Mouse (Mus musculus) heart, embryonic 12.5 days (tissue): ENCODE results near the gene Scnn1a. TPM values are rescaled to one million over a fixed set of nuclear protein-coding genes. Genes with fewer than 3 reads are reported as not detected.

Experiments used
- ATAC-seq: fragments of 200-750 bp; cut with Nextera tagmentation; 2 replicates; pipeline ENCODE4 v1.8.0; 2017; ENCODE audit warnings: moderate TSS enrichment, moderate library complexity; ENCODE audit not compliant: insufficient number of reproducible peaks, low FRiP score
- H3K27ac ChIP-seq: fragments of 300-500 bp; sonication (generic); 2 replicates; pipeline ENCODE4 v1.5.1; 2016; ENCODE audit warnings: mild to moderate bottlenecking, moderate library complexity; ENCODE audit not compliant: poor library complexity, severe bottlenecking
- H3K27me3 ChIP-seq: fragments of 300-500 bp; sonication (generic); replicated peaks from 2 replicates; pipeline ENCODE4 v1.6.1; 2016; ENCODE audit warnings: mild to moderate bottlenecking, moderate library complexity
- H3K36me3 ChIP-seq: fragments of 300-500 bp; sonication (generic); 2 replicates; pipeline ENCODE4 v1.6.1; 2016; ENCODE audit warnings: mild to moderate bottlenecking, moderate library complexity
- H3K4me1 ChIP-seq: fragments of 300-500 bp; sonication (generic); replicated peaks from 2 replicates; pipeline ENCODE4 v1.6.1; 2016; ENCODE audit warnings: mild to moderate bottlenecking
- H3K4me2 ChIP-seq: fragments of 300-500 bp; sonication (generic); 2 replicates; pipeline ENCODE4 v1.6.1; 2016; ENCODE audit warnings: mild to moderate bottlenecking, moderate library complexity
- H3K4me3 ChIP-seq: fragments of 300-500 bp; sonication (generic); 2 replicates; pipeline ENCODE4 v1.5.1; 2016; ENCODE audit warnings: mild to moderate bottlenecking
- H3K9ac ChIP-seq: fragments of 300-500 bp; sonication (generic); 2 replicates; pipeline ENCODE4 v1.6.1; 2016; ENCODE audit warnings: mild to moderate bottlenecking, moderate library complexity
- H3K9me3 ChIP-seq: fragments of 300-500 bp; sonication (generic); replicated peaks from 2 replicates; pipeline ENCODE4 v1.6.1; 2016; ENCODE audit warnings: mild to moderate bottlenecking, moderate library complexity
- WGBS: fragments of 180-500 bp; shearing (Covaris S2); methylation state at CpG from one replicate; pipeline ENCODE4 v1.1.7; 2016; 5-methylcytosine and 5-hydroxymethylcytosine counted together
- polyA plus RNA-seq: library from polyadenylated mRNA; unstranded; fragments of >200 nt; fragmentation: Nextera tagmentation; extraction: Ambion mirVana; gene quantifications from 2 replicates; pipeline ENCODE4 v1.2.1, GENCODE M21; 2016

The Scnn1a gene
- polyA plus RNA-seq, 1 experiment from 2014 or later = 0.70 TPM

DNA sequence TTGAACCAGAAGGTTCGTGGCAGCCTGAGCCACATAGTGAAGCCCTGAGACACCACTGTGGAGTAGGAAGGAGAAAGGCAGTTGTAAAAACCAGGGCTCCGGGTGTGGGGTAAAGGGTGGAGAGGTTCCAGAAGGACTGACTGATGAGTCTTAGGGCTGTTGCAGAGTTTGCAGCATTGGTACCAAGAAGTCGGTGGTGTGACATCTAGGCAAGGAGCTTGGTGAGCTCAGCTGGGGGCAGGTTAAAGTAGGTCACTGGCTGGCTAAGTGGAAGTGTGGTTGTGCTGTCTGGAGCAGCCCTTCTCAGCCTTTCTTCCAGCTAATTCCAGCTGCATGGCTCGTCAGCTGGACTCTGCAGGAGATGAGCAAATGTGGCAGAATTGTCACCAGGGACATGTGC is 32.4 kb downstream of the Scnn1a start:
- H3K9ac ChIP-seq = no peak overlapping the region
- H3K4me3 ChIP-seq = no peak overlapping the region
- H3K4me2 ChIP-seq = 0 out of 2 replicates have a peak overlapping the region, but pooled peaks have one; percentile 55
- no peaks in the 10 kb centered on the region for H3K9me3 ChIP-seq
- no peak overlapping the region for H3K27ac ChIP-seq
- ATAC-seq = no peak
- H3K36me3 ChIP-seq = peaks cover 9% of the 10 kb centered on the region
- WGBS = 64% methylated on average over 4 of the region's 4 CpGs
- H3K27me3 ChIP-seq = 0 out of 2 replicates have a peak, but pooled peaks cover 3% of the 10 kb centered on the region
- H3K4me1 ChIP-seq = peaks cover 80% of the 10 kb centered on the region

DNA sequence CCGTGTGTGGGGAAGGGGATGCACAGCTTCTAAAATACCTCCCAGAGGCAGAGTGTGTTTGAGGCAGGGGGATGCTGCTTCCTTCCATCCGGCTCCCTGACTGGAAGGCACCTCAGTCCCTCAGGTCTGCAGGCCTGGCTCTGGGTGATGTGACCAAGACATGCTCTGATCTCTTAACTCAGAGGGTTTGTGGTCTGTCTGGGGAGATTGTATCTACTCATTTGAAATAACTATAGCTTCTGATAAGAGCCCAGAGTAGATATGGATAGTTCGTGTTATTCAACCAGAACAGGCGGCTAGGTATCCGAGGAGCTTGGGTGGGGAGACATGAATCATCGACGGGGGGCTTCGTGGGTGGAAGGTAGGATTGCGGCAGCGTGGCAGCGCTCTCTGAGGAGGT is 32.8 kb downstream of the Scnn1a start:
- Histone ChIP-seq H3K9me3 (no peaks in the 10 kb centered on the region), H3K4me1 (peaks cover 78% of the 10 kb centered on the region), H3K4me2 (peak overlapping the region; percentile 55; the same call in 1 of the 2 replicates), H3K27me3 (peaks cover 6% of the 10 kb centered on the region; the same call in 1 of the 2 replicates), H3K4me3 (no peak overlapping the region), H3K27ac (0 out of 2 replicates have a peak overlapping the region, but pooled peaks have one; percentile 63), H3K9ac (no peak overlapping the region), H3K36me3 (peaks cover 13% of the 10 kb centered on the region)
- WGBS = 63% methylated on average over 11 of the region's 11 CpGs
- no peak for ATAC-seq

DNA sequence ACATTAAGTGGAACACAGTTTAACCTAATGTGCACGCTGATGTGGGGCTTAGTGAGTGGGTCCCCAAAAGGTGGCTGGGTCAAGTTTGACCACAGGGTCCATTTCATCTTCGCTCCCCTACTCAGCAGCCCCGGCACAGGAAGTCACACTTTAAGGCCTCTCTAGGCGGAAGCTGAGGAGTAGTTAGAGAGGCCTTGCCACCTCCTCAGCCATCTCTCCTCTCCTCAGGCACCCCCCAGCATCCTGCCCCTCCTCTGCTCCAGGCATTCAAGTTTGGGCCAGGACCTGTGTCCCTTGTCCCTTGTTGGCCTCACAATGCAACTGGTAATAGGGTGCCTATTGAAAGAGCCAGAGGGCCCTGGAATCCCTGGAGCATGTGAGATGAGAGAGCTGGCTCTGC is 33.2 kb downstream of the Scnn1a start:
- Histone ChIP-seq H3K36me3 (peaks cover 17% of the 10 kb centered on the region), H3K9ac (no peak overlapping the region), H3K4me3 (no peak overlapping the region), H3K4me1 (peaks cover 74% of the 10 kb centered on the region), H3K9me3 (no peaks in the 10 kb centered on the region), H3K27ac (peak overlapping the region; percentile 63), H3K4me2 (peak overlapping the region; percentile 55; the same call in 1 of the 2 replicates), H3K27me3 (peaks cover 8% of the 10 kb centered on the region; the same call in 1 of the 2 replicates)
- WGBS = 58% methylated on average over 4 of the region's 4 CpGs
- ATAC-seq = no peak

DNA sequence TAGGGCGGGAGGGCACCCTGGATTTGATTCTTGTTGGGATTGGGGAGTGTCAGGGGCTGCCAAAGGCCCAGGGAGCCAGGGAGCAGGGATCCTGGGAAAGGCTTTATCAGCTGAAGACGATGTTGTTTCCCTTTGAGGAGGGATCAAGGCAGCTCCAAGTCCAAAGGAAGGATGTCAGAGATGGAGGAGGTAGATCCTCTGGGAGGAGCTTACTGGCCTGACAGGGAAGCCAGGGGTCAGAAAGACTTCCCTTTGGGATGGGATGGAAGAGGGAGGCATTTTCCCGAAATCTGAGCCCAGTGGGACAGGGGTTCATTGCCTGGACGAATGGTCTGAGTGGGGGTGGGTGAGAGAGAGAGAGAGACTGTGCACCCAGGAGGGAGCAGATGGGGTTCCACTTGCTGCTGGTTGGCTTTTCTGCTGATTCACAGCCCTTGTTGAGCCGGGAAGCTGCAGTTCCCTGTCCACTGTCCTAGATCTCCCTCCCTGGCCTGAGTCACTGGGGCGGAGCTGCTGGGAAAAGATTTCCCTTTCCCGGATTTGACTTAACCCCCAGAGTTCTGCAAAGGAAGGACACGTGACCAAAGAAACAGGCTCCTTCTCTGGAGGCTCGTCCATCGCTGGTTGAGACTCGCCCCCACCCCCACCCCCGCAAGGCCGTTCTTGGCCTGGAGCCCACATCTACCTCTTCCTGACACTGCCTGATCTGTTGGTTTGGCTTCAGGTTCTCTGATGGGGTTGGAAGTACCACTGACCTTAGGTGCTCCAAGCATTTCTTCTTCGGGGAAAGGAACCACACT is 34.1 kb downstream of the Scnn1a start:
- Histone ChIP-seq H3K9me3 (no peaks in the 10 kb centered on the region), H3K27me3 (peaks cover 8% of the 10 kb centered on the region; the same call in 1 of the 2 replicates), H3K4me2 (peak overlapping the region; percentile 55), H3K4me1 (peaks cover 67% of the 10 kb centered on the region), H3K36me3 (peaks cover 25% of the 10 kb centered on the region), H3K9ac (no peak overlapping the region), H3K27ac (peak overlapping the region; percentile 63), H3K4me3 (0 out of 2 replicates have a peak overlapping the region, but pooled peaks have one; percentile 0)
- ATAC-seq = peak; percentile 68
- 5% methylated on average over 14 of the region's 14 CpGs for WGBS

DNA sequence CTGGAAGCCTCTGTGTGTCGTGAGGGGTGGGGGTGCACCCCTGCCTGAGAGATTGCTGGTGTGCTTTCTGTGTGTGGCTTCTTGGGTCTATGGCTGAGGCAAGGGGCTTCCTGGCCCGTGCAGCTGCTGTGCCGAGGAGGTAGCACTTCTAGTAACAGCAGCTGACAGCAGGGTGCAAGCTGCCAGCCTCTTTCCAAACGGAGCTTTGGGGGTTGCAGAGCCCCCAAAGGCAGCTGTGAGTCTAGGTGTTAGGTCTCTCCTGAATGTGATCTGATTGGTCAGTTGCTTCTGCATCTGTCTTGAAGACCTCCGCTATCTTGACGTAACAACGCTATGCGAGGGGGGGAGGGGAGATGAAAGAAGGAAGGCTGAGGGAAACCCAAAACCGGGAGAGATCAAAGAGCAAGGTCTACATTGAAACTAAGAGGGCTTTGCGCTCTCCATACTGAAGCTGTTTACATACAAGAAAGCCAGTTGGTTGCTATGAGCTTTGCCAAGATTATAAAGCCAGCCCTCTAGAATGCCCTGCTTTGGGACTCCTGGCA is 34.8 kb downstream of the Scnn1a start:
- Histone ChIP-seq H3K27ac (peak overlapping the region; percentile 45), H3K4me1 (peaks cover 63% of the 10 kb centered on the region), H3K36me3 (peaks cover 32% of the 10 kb centered on the region), H3K4me3 (0 out of 2 replicates have a peak overlapping the region, but pooled peaks have one; percentile 0), H3K27me3 (peaks cover 12% of the 10 kb centered on the region; the same call in 1 of the 2 replicates), H3K9me3 (no peaks in the 10 kb centered on the region), H3K9ac (no peak overlapping the region), H3K4me2 (peak overlapping the region; percentile 55)
- ATAC-seq = no peak
- WGBS = 6% methylated on average over 10 of the region's 10 CpGs

DNA sequence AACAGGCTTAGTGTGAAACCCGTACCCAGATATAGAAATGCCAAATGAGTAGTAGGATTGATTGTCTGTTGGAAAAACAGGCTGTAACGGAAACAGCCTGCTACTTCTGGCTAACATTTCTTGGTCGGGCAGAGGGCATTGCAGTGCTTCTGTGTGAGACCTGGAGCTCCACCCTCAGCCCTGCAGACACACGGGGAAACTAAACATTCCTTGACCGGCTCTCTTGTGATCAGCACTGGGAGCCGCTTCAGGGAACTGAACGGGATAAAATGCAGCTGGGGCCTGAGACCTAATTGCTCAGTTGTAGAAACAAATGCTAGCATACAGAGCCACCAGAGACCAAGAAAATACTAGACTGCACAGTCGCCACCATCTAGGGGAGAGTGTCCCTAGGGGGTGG is 35.8 kb downstream of the Scnn1a start:
- H3K4me1 ChIP-seq = peaks cover 56% of the 10 kb centered on the region
- 0 out of 2 replicates have a peak overlapping the region, but pooled peaks have one; percentile 25 for H3K27ac ChIP-seq
- H3K9ac ChIP-seq = no peak overlapping the region
- ATAC-seq = no peak
- no peaks in the 10 kb centered on the region for H3K9me3 ChIP-seq
- 23% methylated on average over 8 of the region's 8 CpGs for WGBS
- H3K27me3 ChIP-seq = peaks cover 22% of the 10 kb centered on the region
- H3K4me2 ChIP-seq = peak overlapping the region; percentile 7; the same call in 1 of the 2 replicates
- H3K36me3 ChIP-seq = peaks cover 42% of the 10 kb centered on the region
- no peak overlapping the region for H3K4me3 ChIP-seq

DNA sequence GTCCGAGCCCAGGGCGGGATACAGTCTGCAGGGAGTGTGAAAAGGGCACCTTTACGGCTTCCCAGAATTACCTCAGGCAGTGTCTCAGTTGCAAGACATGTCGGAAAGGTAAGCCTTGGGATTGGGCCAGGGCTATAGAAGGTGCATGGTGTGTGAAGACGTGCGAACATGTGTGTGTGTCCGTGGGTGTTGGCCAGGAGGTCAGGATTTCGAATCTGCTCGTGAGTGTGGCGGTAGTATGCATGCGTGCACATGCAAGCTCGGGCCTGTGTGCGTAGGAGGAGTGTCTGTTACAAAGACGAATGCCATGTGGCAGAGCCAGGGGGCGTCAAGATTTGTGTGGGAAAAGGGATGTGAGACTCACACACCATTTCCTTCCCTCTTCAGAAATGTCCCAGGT is 36.9 kb downstream of the Scnn1a start:
- Histone ChIP-seq H3K27ac (no peak overlapping the region), H3K4me2 (no peak overlapping the region), H3K4me3 (no peak overlapping the region), H3K9me3 (no peaks in the 10 kb centered on the region), H3K9ac (no peak overlapping the region), H3K27me3 (peaks cover 33% of the 10 kb centered on the region), H3K36me3 (peaks cover 53% of the 10 kb centered on the region), H3K4me1 (peaks cover 52% of the 10 kb centered on the region)
- no peak for ATAC-seq
- 85% methylated on average over 15 of the region's 15 CpGs for WGBS

DNA sequence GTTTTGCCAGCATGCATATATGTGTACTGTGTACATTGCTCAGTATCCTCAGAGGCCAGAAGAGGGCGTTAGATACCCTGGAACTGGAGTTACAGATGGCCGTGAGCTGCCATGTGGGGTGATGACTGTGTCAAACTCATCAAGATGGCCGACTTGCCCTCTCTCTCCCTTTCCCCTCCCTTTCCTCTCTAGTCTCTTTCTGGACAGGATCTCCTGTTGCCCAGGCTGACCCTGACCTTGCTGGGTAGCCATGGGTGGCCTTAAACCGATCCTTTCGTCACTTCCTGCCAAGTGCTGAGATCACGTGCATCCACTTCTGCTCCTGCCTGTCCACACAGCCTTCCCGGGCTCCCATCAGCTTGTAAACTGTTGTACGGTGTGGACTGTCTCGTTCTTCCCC is 39.5 kb downstream of the Scnn1a start:
- Histone ChIP-seq H3K4me1 (peaks cover 49% of the 10 kb centered on the region), H3K27me3 (peaks cover 53% of the 10 kb centered on the region), H3K27ac (no peak overlapping the region), H3K36me3 (peaks cover 55% of the 10 kb centered on the region), H3K4me3 (no peak overlapping the region), H3K9me3 (no peaks in the 10 kb centered on the region), H3K4me2 (no peak overlapping the region), H3K9ac (no peak overlapping the region)
- WGBS = 43% methylated on average over 9 of the region's 9 CpGs
- ATAC-seq = no peak

DNA sequence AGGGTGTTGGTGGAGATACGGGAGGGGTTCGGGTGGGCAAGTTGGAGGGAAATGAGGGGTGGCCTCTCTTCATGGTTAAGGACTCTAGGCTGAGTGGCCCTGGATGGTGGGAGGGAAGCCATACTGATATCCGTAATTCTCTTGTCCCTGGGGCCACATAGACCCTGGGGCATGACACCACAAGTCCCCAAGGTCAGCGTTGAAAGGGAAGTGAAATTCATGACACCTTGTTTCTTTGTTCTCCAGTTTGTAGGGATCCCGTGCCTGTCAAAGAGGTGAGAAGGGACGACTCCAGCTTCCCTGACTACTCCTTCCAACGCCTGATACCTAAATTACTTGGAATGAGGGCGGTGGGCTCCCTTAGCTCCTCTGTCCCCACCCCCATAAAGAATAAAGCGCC is 40.4 kb downstream of the Scnn1a start:
- WGBS = 68% methylated on average over 9 of the region's 9 CpGs
- peaks cover 40% of the 10 kb centered on the region for H3K4me1 ChIP-seq

DNA sequence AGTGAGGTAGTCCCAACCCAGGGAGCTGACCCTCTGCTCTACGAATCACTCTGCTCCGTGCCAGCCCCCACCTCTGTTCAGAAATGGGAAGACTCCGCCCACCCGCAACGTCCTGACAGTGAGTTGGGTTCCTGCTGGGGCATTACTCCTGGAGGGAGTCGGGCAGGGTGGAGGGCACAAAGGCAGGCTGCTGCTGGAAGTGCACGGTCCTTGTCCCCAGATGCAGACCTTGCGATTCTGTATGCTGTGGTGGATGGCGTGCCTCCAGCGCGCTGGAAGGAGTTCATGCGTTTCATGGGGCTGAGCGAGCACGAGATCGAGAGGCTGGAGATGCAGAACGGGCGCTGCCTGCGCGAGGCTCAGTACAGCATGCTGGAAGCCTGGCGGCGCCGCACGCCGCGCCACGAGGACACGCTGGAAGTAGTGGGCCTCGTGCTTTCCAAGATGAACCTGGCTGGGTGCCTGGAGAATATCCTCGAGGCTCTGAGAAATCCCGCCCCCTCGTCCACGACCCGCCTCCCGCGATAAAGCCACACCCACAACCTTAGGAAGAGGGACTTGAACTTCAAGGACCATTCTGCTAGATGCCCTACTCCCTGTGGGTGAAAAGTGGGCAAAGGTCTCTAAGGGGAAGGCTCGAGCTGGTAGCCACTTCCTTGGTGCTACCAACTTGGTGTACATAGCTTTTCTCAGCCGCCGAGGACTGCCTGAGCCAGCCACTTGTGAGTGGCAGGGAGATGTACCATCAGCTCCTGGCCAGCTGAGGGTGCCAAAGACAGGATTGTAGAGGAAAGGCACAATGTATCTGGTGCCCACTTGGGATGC is 41.2 kb downstream of the Scnn1a start:
- no peak overlapping the region for H3K27ac ChIP-seq
- no peak overlapping the region for H3K4me3 ChIP-seq
- H3K36me3 ChIP-seq = peaks cover 55% of the 10 kb centered on the region
- ATAC-seq = no peak
- H3K9ac ChIP-seq = 0 out of 2 replicates have a peak overlapping the region, but pooled peaks have one; percentile 4
- peaks cover 61% of the 10 kb centered on the region for H3K27me3 ChIP-seq
- peaks cover 5% of the 10 kb centered on the region for H3K9me3 ChIP-seq
- no peak overlapping the region for H3K4me2 ChIP-seq
- 39% methylated on average over 38 of the region's 38 CpGs for WGBS
- H3K4me1 ChIP-seq = peaks cover 32% of the 10 kb centered on the region

More for the DNA sequence above, 40.4 kb downstream of the Scnn1a start:
- peaks cover 55% of the 10 kb centered on the region for H3K36me3 ChIP-seq
- no peak overlapping the region for H3K27ac ChIP-seq
- 0 out of 2 replicates have a peak overlapping the region, but pooled peaks have one; percentile 4 for H3K9ac ChIP-seq
- no peak overlapping the region for H3K4me2 ChIP-seq
- ATAC-seq = no peak
- H3K9me3 ChIP-seq = peaks cover 2% of the 10 kb centered on the region
- peaks cover 56% of the 10 kb centered on the region for H3K27me3 ChIP-seq
- H3K4me3 ChIP-seq = no peak overlapping the region
